ENCODE assay signal across 8 mouse cellular contexts in the genomic region with DNA sequence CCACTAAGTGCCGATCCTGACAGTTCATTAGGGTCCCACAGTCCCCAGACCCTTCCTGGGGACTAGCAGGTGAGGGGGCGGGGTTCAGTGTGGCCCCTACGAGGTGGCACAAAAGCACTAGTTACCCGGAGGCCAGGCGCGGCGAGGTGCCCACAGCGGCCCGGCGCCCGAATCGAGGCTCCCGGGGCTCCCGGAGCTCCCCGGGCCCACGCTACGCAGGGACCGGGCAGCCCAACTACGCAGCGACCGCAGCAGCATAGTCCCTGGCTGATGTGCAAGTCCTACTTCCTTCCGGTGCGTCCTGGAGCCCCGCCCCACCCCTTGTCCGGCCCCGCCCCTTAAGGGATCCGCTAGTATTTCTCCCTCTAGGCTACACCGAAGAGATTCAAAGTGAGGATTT. TPM values are rescaled to one million over a fixed set of nuclear protein-coding genes. Genes with fewer than 3 reads are reported as not detected.
DNase-seq lines count a peak whose midpoint lies in the region; ATAC-seq and TF ChIP-seq lines count a peak whose summit lies in the region.

A gene (minus strand): TSS at position 283 of the 400 bp plus-strand sequence.

- DNase-seq in kidney, postnatal 0 days (ENCODE audit: low spot score): peak; percentile 91
- DNase-seq in liver, embryonic 11.5 days (ENCODE audit: low spot score): peak; percentile 83
- peak; percentile 80 to 91 for DNase-seq in spleen, postnatal 4 days (ENCODE audit: low spot score in 2 of 2)

- H3K4me2 ChIP-seq in heart, embryonic 12.5 days: peak within 1 kb of the TSS; percentile 89
- peak within 1 kb of the TSS; percentile 73 for H3K4me2 ChIP-seq in kidney, postnatal 0 days (ENCODE audit: low read length)
- peak within 1 kb of the TSS; percentile 79 for H3K4me2 ChIP-seq in liver, embryonic 11.5 days
- peak within 1 kb of the TSS; percentile 91 for H3K4me2 ChIP-seq in myocyte (ENCODE audit: low read depth)

- peaks cover 9% of the 10 kb centered on the region for H3K4me1 ChIP-seq in brown adipose tissue, adult 24 weeks (ENCODE audit: control insufficient read depth, insufficient read depth, insufficient read length, low read length)
- H3K4me1 ChIP-seq in heart, embryonic 12.5 days (replicated peaks): peaks cover 16% of the 10 kb centered on the region
- peaks cover 15% of the 10 kb centered on the region; the same call in 1 of the 2 replicates for H3K4me1 ChIP-seq in kidney, postnatal 0 days (replicated peaks; ENCODE audit: insufficient read depth, low read length)
- H3K4me1 ChIP-seq in liver, embryonic 11.5 days (replicated peaks; ENCODE audit: control insufficient read depth, insufficient read depth, low read length): peaks cover 17% of the 10 kb centered on the region

- H3ac ChIP-seq in myocyte (ENCODE audit: control insufficient read depth, insufficient read length): peak within 1 kb of the TSS; percentile 52

- under 1% methylated on average over 28 of the region's 28 CpGs for WGBS in heart, embryonic 12.5 days
- under 1% methylated on average over 28 of the region's 28 CpGs for WGBS in kidney, postnatal 0 days
- 0% methylated on average over 28 of the region's 28 CpGs for WGBS in liver, embryonic 11.5 days

- H3K27ac ChIP-seq in brown adipose tissue, adult 24 weeks (replicated peaks; ENCODE audit: low read depth, low read length): peak within 1 kb of the TSS; percentile 86
- no peak within 1 kb of the TSS for H3K27ac ChIP-seq in heart, embryonic 12.5 days (ENCODE audit: poor library complexity, severe bottlenecking)
- peak within 1 kb of the TSS; percentile 72 for H3K27ac ChIP-seq in kidney, postnatal 0 days
- H3K27ac ChIP-seq in liver, embryonic 11.5 days (ENCODE audit: low read depth, low read length): no peak within 1 kb of the TSS

- TF ChIP-seq POLR2A in myocyte (IDR thresholded peaks at IDR 0.05; ENCODE audit: insufficient read length, low read depth): peak; percentile 95

- H3K9ac ChIP-seq in heart, embryonic 12.5 days: peak within 1 kb of the TSS; percentile 79
- peak within 1 kb of the TSS; percentile 83 for H3K9ac ChIP-seq in kidney, postnatal 0 days (ENCODE audit: low read depth, low read length)
- H3K9ac ChIP-seq in liver, embryonic 11.5 days (ENCODE audit: low read depth, low read length): peak within 1 kb of the TSS; percentile 77

- ATAC-seq in CD4-positive, CD25-positive, alpha-beta regulatory T cell, adult 4 months: peak; percentile 73
- peak; percentile 77 for ATAC-seq in erythroid progenitor cell, adult 5-6 weeks (replicated peaks; ENCODE audit: low FRiP score, poor library complexity, severe bottlenecking)
- peak; percentile 90 for ATAC-seq in heart, embryonic 12.5 days (ENCODE audit: insufficient number of reproducible peaks, low FRiP score)
- ATAC-seq in kidney, postnatal 0 days (replicated peaks; ENCODE audit: low FRiP score, low read depth): peak; percentile 86
- peak; percentile 87 for ATAC-seq in liver, embryonic 11.5 days (replicated peaks; ENCODE audit: low FRiP score)

- no peak for TF ChIP-seq CTCF in kidney, postnatal 0 days (IDR thresholded peaks at IDR 0.05; ENCODE audit: low read depth)

- no peaks in the 10 kb centered on the region for H3K79me2 ChIP-seq in myocyte (ENCODE audit: control insufficient read depth, insufficient read depth)

- H3K4me3 ChIP-seq in brown adipose tissue, adult 24 weeks (ENCODE audit: insufficient read depth, low read depth, low read length): peak within 1 kb of the TSS; percentile 89
- peak within 1 kb of the TSS; percentile 81 for H3K4me3 ChIP-seq in heart, embryonic 12.5 days
- peak within 1 kb of the TSS; percentile 76 for H3K4me3 ChIP-seq in kidney, postnatal 0 days (replicated peaks; ENCODE audit: low read depth, low read length)
- H3K4me3 ChIP-seq in liver, embryonic 11.5 days (ENCODE audit: low read depth, low read length): peak within 1 kb of the TSS; percentile 66
- peak within 1 kb of the TSS; percentile 61 for H3K4me3 ChIP-seq in myocyte

- no peaks in the 10 kb centered on the region for H3K9me3 ChIP-seq in heart, embryonic 12.5 days (replicated peaks)
- H3K9me3 ChIP-seq in kidney, postnatal 0 days (replicated peaks; ENCODE audit: low read length): no peaks in the 10 kb centered on the region
- H3K9me3 ChIP-seq in liver, embryonic 11.5 days (ENCODE audit: control insufficient read depth, low read length): no peaks in the 10 kb centered on the region

- no peaks in the 10 kb centered on the region for H3K27me3 ChIP-seq in heart, embryonic 12.5 days (replicated peaks)
- no peaks in the 10 kb centered on the region for H3K27me3 ChIP-seq in kidney, postnatal 0 days (ENCODE audit: insufficient read depth, low read length)
- H3K27me3 ChIP-seq in liver, embryonic 11.5 days (replicated peaks; ENCODE audit: control insufficient read depth, insufficient read depth, low read length): no peaks in the 10 kb centered on the region
- H3K27me3 ChIP-seq in myocyte (ENCODE audit: control insufficient read depth, insufficient read depth, insufficient read length): no peaks in the 10 kb centered on the region

- H3K36me3 ChIP-seq in heart, embryonic 12.5 days: peaks cover 13% of the 10 kb centered on the region
- H3K36me3 ChIP-seq in kidney, postnatal 0 days (ENCODE audit: insufficient read depth, low read length): no peaks in the 10 kb centered on the region
- no peaks in the 10 kb centered on the region for H3K36me3 ChIP-seq in liver, embryonic 11.5 days (ENCODE audit: control insufficient read depth, insufficient read depth, low read length)
- no peaks in the 10 kb centered on the region for H3K36me3 ChIP-seq in myocyte (ENCODE audit: control insufficient read depth, insufficient read depth)

TF ChIP-seq in myocyte, 11 proteins besides CTCF, POLR2A, EP300 and RAD21:
- no peak for TF ChIP-seq MAX (IDR thresholded peaks at IDR 0.05; ENCODE audit: low read depth)
- TF ChIP-seq USF1 (IDR thresholded peaks at IDR 0.05; ENCODE audit: low read depth): no peak
- TF ChIP-seq MYOD1 (IDR thresholded peaks at IDR 0.05; ENCODE audit: control insufficient read depth in 1 of 3, insufficient read length in 2 of 3, low read depth in 2 of 3): peak in 1 of 3 experiments; percentile 16
- TF ChIP-seq TCF12 (IDR thresholded peaks at IDR 0.05; ENCODE audit: insufficient read depth, poor library complexity, severe bottlenecking): no peak
- TF ChIP-seq TCF3 (IDR thresholded peaks at IDR 0.05; ENCODE audit: insufficient read length, low read depth): no peak
- peak; percentile 95 for TF ChIP-seq POLR2AphosphoS2 (IDR thresholded peaks at IDR 0.05; ENCODE audit: insufficient read length, low read depth)
- TF ChIP-seq E2F4 (IDR thresholded peaks at IDR 0.05; ENCODE audit: insufficient read depth): no peak

RNA-seq across cellular contexts. Expression of the gene that starts here (rescaled TPM):
- polyA plus RNA-seq in CD4-positive, CD25-positive, alpha-beta regulatory T cell, adult 4 months (2017; shearing (Covaris generic)): 10 to 100 TPM; 41.8 to 62.5 TPM
- polyA plus RNA-seq in brown adipose tissue, adult 24 weeks (2012; ENCODE audit: insufficient read depth, insufficient read length, missing spikeins): 13.1 and 16.8 TPM in 2 replicates
- total RNA-seq in erythroid progenitor cell, adult 5-6 weeks (2015; ENCODE audit: low replicate concordance): 5.4 and 5.9 TPM in 2 replicates
- 4.1 and 6.7 TPM in 2 replicates for total RNA-seq in erythroid progenitor cell, adult 5-6 weeks (2017; ENCODE audit: low replicate concordance)
- 13.2 and 13.6 TPM in 2 replicates for polyA plus RNA-seq in heart, embryonic 12.5 days (2016; fragmentation: Nextera tagmentation; extraction: Ambion mirVana)
- 19.6 and 20.9 TPM in 2 replicates for polyA plus RNA-seq in kidney, postnatal 0 days (2015; fragmentation: Nextera tagmentation; extraction: Ambion mirVana)
- 13.8 and 16.3 TPM in 2 replicates for polyA plus RNA-seq in liver, embryonic 11.5 days (2014; fragmentation: Nextera tagmentation; extraction: Ambion mirVana)
- 10.3 TPM for polyA plus RNA-seq in myocyte (2012; fragmentation: generic; extraction: Trizol)

Comparison
In these comparisons a context has a peak if more than half of its experiments do, and no peak if none do; other contexts are left out.
1. H3K27ac ChIP-seq: peak in brown adipose tissue, adult 24 weeks (single experiment) and kidney, postnatal 0 days (single experiment); none in heart, embryonic 12.5 days (single experiment) and liver, embryonic 11.5 days (single experiment).
2. Peak in every context shown above with its lines, with median percentiles within 50 percentile points of each other: ATAC-seq, H3K4me3 ChIP-seq, H3K4me2 ChIP-seq, H3K9ac ChIP-seq and DNase-seq.